Mouse (Mus musculus): ENCODE measurements around the gene Hist2h3c2. TPM values are rescaled to one million over a fixed set of nuclear protein-coding genes. Genes with fewer than 3 reads are reported as not detected.

Hist2h3c2 gene
- total and polyA plus RNA-seq, 3 experiments = 1.3 to 1,173 (median 15.3) TPM

- Histone ChIP-seq H3K9ac (ENCODE audit: insufficient read depth, low read depth) (no peak overlapping the region), H3K36me3 (replicated peaks in 1 of 2; ENCODE audit: control insufficient read depth in 1 of 2, insufficient read depth in 1 of 2, low read length in 1 of 2) (no peaks in the 10 kb centered on the region), H3K27ac (ENCODE audit: insufficient read depth, low read depth) (no peak overlapping the region), H3K9me3 (replicated peaks; ENCODE audit: low read length) (peaks cover 3% of the 10 kb centered on the region), H3K79me2 (replicated peaks; ENCODE audit: control insufficient read depth, extremely low read depth, insufficient read depth, poor library complexity, severe bottlenecking) (no peaks in the 10 kb centered on the region), H3K27me3 (replicated peaks) (peaks cover 2% of the 10 kb centered on the region), H3K4me3 (replicated peaks in 1 of 3; ENCODE audit: low read depth in 2 of 3, low read length in 2 of 3, poor library complexity in 1 of 3) (no peak overlapping the region), H3K4me1 (ENCODE audit: control insufficient read depth in 1 of 2, insufficient read depth in 2 of 2) (no peaks in the 10 kb centered on the region), H3K4me2 (ENCODE audit: insufficient read depth, low read depth, poor library complexity, severe bottlenecking) (no peak overlapping the region)
- in situ Hi-C loops (cut with MboI; ENCODE audit: low pct_ligation_motif_present, low pct_unique_long_range_greater_than_20kb, low sequenced_read_pairs) = no loop called here
- dilution Hi-C loops (cut with MboI; ENCODE audit: extremely low pct_ligation_motif_present, extremely low pct_unique_long_range_greater_than_20kb, low sequenced_read_pairs) = no loop called here
- DNase-seq (ENCODE audit: extremely low read depth) = no peak
- TF ChIP-seq CHD1 (IDR thresholded peaks at IDR 0.05; ENCODE audit: low read depth, low read length) = no peak
- TF ChIP-seq IRF4 (IDR thresholded peaks at IDR 0.05; ENCODE audit: low read depth, low read length) = no peak
- TF ChIP-seq UBTF (IDR thresholded peaks at IDR 0.05; ENCODE audit: low read depth, low read length) = no peak
- peak in 1 of 2 experiments; percentile 24; a peak in 1 of 4 replicates for TF ChIP-seq CTCF (conservative IDR thresholded peaks at IDR 0.05 in 1 of 2, IDR thresholded peaks at IDR 0.05 in 1 of 2; ENCODE audit: low read depth in 2 of 2, low read length in 2 of 2)
Observed at GRCm38 (mm10) chr3:96209242-96209641, 29.7 kb downstream of the Hist2h3c2 start.

- dilution Hi-C loops (cut with MboI; ENCODE audit: extremely low pct_ligation_motif_present, extremely low pct_unique_long_range_greater_than_20kb, low sequenced_read_pairs) = no loop called here
- DNase-seq (ENCODE audit: extremely low read depth) = no peak
Observed at GRCm38 (mm10) chr3:96207819-96208218, 31.1 kb downstream of the Hist2h3c2 start.

GRCm38 (mm10) chr3:96199731-96200130 lies 39.2 kb downstream of the Hist2h3c2 start:
- Histone ChIP-seq H3K4me3 (replicated peaks in 1 of 3; ENCODE audit: low read depth in 2 of 3, low read length in 2 of 3, poor library complexity in 1 of 3) (no peak overlapping the region), H3K79me2 (replicated peaks; ENCODE audit: control insufficient read depth, extremely low read depth, insufficient read depth, poor library complexity, severe bottlenecking) (no peaks in the 10 kb centered on the region), H3K27me3 (replicated peaks) (no peaks in the 10 kb centered on the region), H3K9me3 (replicated peaks; ENCODE audit: low read length) (peaks cover 8% of the 10 kb centered on the region), H3K9ac (ENCODE audit: insufficient read depth, low read depth) (0 out of 2 replicates have a peak overlapping the region, but pooled peaks have one; percentile 23), H3K4me2 (ENCODE audit: insufficient read depth, low read depth, poor library complexity, severe bottlenecking) (peak overlapping the region; percentile 39), H3K36me3 (replicated peaks in 1 of 2; ENCODE audit: control insufficient read depth in 1 of 2, insufficient read depth in 1 of 2, low read length in 1 of 2) (peaks cover 0 to 15% of the 10 kb centered on the region in 2 experiments), H3K27ac (ENCODE audit: insufficient read depth, low read depth) (no peak overlapping the region), H3K4me1 (ENCODE audit: control insufficient read depth in 1 of 2, insufficient read depth in 2 of 2) (peaks cover 7 to 21% of the 10 kb centered on the region in 2 experiments)
- in situ Hi-C loops (cut with MboI; ENCODE audit: low pct_ligation_motif_present, low pct_unique_long_range_greater_than_20kb, low sequenced_read_pairs) = no loop called here
- DNase-seq (ENCODE audit: extremely low read depth) = peak; percentile 59
- dilution Hi-C loops (cut with MboI; ENCODE audit: extremely low pct_ligation_motif_present, extremely low pct_unique_long_range_greater_than_20kb, low sequenced_read_pairs) = no loop called here
- TF ChIP-seq JUND (conservative IDR thresholded peaks at IDR 0.05; ENCODE audit: low read depth, low read length) = no peak
- TF ChIP-seq MYC (IDR thresholded peaks at IDR 0.05; ENCODE audit: low read depth, low read length) = 0 out of 2 replicates have a peak, but pooled peaks have one; percentile 13
- peak; percentile 60; the same call in 1 of the 2 replicates for TF ChIP-seq EP300 (IDR thresholded peaks at IDR 0.05; ENCODE audit: low read length)
- 0 out of 2 replicates have a peak, but pooled peaks have one; percentile 43 for TF ChIP-seq MAZ (IDR thresholded peaks at IDR 0.05; ENCODE audit: low read depth, low read length)
- no peak for TF ChIP-seq ZNF384 (IDR thresholded peaks at IDR 0.05; ENCODE audit: low read depth, low read length)
- TF ChIP-seq E2F4 (IDR thresholded peaks at IDR 0.05; ENCODE audit: insufficient replicate concordance, low read depth, low read length) = no peak
- TF ChIP-seq TCF12 (IDR thresholded peaks at IDR 0.05; ENCODE audit: low read depth, low read length) = peak; percentile 46
- TF ChIP-seq IRF4 (IDR thresholded peaks at IDR 0.05; ENCODE audit: low read depth, low read length) = peak; percentile 80
- TF ChIP-seq ZC3H11A (IDR thresholded peaks at IDR 0.05; ENCODE audit: low read depth, low read length) = no peak
- TF ChIP-seq CHD2 (IDR thresholded peaks at IDR 0.05; ENCODE audit: low read length) = peak; percentile 74
- TF ChIP-seq MAX (IDR thresholded peaks at IDR 0.05; ENCODE audit: low read length) = no peak

More at GRCm38 (mm10) chr3:96207819-96208218, 31.1 kb downstream of the Hist2h3c2 start:
- Histone ChIP-seq H3K4me1 (ENCODE audit: control insufficient read depth in 1 of 2, insufficient read depth in 2 of 2) (no peaks in the 10 kb centered on the region), H3K9ac (ENCODE audit: insufficient read depth, low read depth) (no peak overlapping the region), H3K27me3 (replicated peaks) (peaks cover 2% of the 10 kb centered on the region), H3K27ac (ENCODE audit: insufficient read depth, low read depth) (no peak overlapping the region), H3K4me2 (ENCODE audit: insufficient read depth, low read depth, poor library complexity, severe bottlenecking) (no peak overlapping the region), H3K9me3 (replicated peaks; ENCODE audit: low read length) (peaks cover 3% of the 10 kb centered on the region), H3K79me2 (replicated peaks; ENCODE audit: control insufficient read depth, extremely low read depth, insufficient read depth, poor library complexity, severe bottlenecking) (no peaks in the 10 kb centered on the region), H3K36me3 (replicated peaks in 1 of 2; ENCODE audit: control insufficient read depth in 1 of 2, insufficient read depth in 1 of 2, low read length in 1 of 2) (no peaks in the 10 kb centered on the region), H3K4me3 (replicated peaks in 1 of 3; ENCODE audit: low read depth in 2 of 3, low read length in 2 of 3, poor library complexity in 1 of 3) (no peak overlapping the region)
- in situ Hi-C loops (cut with MboI; ENCODE audit: low pct_ligation_motif_present, low pct_unique_long_range_greater_than_20kb, low sequenced_read_pairs) = no loop called here
- TF ChIP-seq NRF1 (IDR thresholded peaks at IDR 0.05; ENCODE audit: low read depth, low read length) (no peak), CHD2 (IDR thresholded peaks at IDR 0.05; ENCODE audit: low read length) (no peak), RCOR1 (conservative IDR thresholded peaks at IDR 0.05; ENCODE audit: low read depth, low read length) (no peak), CTCF (conservative IDR thresholded peaks at IDR 0.05 in 1 of 2, IDR thresholded peaks at IDR 0.05 in 1 of 2; ENCODE audit: low read depth in 2 of 2, low read length in 2 of 2) (peak in 1 of 2 experiments; percentile 52; a peak in 2 of 4 replicates), RAD21 (IDR thresholded peaks at IDR 0.05; ENCODE audit: low read depth, low read length) (peak; percentile 52), MAZ (IDR thresholded peaks at IDR 0.05; ENCODE audit: low read depth, low read length) (no peak)
